Mouse (Mus musculus) Patski (cell line): ENCODE results near the gene Glyctk. TPM values are rescaled to one million over a fixed set of nuclear protein-coding genes. Genes with fewer than 3 reads are reported as not detected.

Source experiments
- ATAC-seq: fragments of 100-300 bp; one replicate; pipeline ENCODE4 v1.8.0; 2021
- CTCF ChIA-PET: fragments of 350-600 bp; sonication (Branson Sonifier 250); formaldehyde crosslinking; loops from one replicate; lab custom pipeline; 2022; ENCODE audit warnings: inconsistent platforms; lab: Charles Lee
- POLR2A ChIA-PET: fragments of 350-600 bp; sonication (Branson Sonifier 250); formaldehyde crosslinking; loops from one replicate; lab custom pipeline; 2022; ENCODE audit warnings: antibody characterized with exemption, inconsistent platforms; lab: Charles Lee
- DNase-seq: peaks from one replicate; pipeline ENCODE4 v3.0.0-alpha.2; 2011; ENCODE audit warnings: low read depth, low spot score
- H3K27me3 ChIP-seq: fragments of 371-371 bp; one replicate; pipeline ENCODE4 v1.5.1; 2021
- CTCF ChIP-seq: fragments of 100-300 bp; IDR thresholded peaks from one replicate; pipeline ENCODE4 v1.5.1; 2021
- in situ Hi-C: fragments of 300-500 bp; cut with MboI; formaldehyde crosslinking; loops from 3 replicates; pipeline ENCODE4 v1.11.1; 2018; ENCODE audit warnings: low pct_unique_long_range_greater_than_20kb, mixed read lengths
- polyA plus RNA-seq: library from polyadenylated mRNA; unstranded; gene quantifications from one replicate; pipeline ENCODE4 v1.2.3, GENCODE M21; 2021

Glyctk gene
- polyA plus RNA-seq, 1 experiment from 2014 or later: 1.2 TPM

DNA sequence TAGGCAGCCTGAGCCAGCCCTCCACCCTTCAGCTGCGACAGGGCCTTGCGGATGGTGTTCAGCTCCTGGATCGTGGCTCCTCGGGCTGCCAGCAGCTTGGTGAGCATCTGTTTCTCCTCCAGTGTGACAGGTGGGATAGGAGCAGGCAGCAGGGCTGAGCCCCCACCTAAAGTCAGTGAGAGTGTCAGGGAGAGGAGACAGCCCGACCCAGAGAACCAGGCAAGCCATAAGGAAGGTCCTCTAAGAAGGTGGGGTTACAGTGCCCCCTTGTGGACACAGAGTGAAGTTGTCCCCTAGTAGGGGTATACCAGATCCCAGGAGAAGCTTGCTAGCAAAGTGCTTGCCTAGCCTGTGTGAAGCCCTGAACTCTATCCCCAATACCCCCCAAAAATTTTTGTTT lies 1.5 kb downstream of the Glyctk start:
- CTCF ChIA-PET: interaction anchor here (1.1 to 2.5 kb wide), 4 partner anchors 13 to 43 kb away, joined by 3 to 8 read pairs (median 6); no protein-coding TSS in a partner anchor
- ATAC-seq: peak; percentile 53

DNA sequence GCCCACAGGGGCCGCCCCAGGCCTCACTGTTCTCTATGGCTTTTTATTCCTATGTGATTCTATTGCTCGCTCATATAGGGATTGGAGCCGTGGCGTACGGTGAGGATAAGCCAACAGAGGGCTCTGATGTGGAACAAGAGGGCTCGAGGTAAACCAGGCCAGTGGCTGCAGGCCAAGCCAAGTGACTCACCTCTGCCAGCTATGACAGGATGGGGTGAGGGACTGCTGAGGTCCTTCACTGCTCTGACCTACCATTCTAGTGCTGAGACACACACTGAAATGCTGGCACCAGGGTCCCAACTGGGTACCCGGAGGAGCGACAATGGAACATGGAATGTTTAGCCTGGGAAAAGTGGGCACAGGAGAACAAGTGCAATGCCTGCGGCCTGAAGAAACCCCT lies 3.8 kb downstream of the Glyctk start:
- ATAC-seq (peak; percentile 94), DNase-seq (peak; percentile 61)
- in situ Hi-C loops: no loop called here

More for the DNA sequence above, 1.5 kb downstream of the Glyctk start:
- no peaks in the 10 kb centered on the region for H3K27me3 ChIP-seq
- POLR2A ChIA-PET: no interaction called here
- TF ChIP-seq CTCF: no peak
- DNase-seq: no peak
- in situ Hi-C loops: no loop called here

DNA sequence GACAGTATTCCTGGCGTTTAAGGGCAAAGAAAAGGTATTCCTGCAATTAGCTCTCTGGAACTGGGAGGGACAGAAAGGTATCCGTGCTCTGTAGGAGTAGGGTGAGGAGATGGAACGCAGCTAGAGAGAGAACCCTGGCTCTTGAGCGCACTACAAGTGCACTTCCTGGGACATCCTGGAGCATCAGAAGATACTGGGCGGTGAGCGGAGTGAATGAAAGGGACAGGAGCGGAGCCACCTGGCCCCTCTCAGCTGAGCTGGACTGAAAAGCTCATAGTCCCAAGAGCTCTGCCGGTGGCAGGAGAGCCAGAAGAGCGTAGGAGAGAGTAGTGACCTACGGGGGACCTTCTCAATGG lies 8.6 kb downstream of the Glyctk start:
- TF ChIP-seq CTCF: no peak
- no peak for DNase-seq

More for the DNA sequence above, 3.8 kb downstream of the Glyctk start:
- ChIA-PET POLR2A (no interaction called here), CTCF (no interaction called here)
- no peak for TF ChIP-seq CTCF
- peaks cover 8% of the 10 kb centered on the region for H3K27me3 ChIP-seq

DNA sequence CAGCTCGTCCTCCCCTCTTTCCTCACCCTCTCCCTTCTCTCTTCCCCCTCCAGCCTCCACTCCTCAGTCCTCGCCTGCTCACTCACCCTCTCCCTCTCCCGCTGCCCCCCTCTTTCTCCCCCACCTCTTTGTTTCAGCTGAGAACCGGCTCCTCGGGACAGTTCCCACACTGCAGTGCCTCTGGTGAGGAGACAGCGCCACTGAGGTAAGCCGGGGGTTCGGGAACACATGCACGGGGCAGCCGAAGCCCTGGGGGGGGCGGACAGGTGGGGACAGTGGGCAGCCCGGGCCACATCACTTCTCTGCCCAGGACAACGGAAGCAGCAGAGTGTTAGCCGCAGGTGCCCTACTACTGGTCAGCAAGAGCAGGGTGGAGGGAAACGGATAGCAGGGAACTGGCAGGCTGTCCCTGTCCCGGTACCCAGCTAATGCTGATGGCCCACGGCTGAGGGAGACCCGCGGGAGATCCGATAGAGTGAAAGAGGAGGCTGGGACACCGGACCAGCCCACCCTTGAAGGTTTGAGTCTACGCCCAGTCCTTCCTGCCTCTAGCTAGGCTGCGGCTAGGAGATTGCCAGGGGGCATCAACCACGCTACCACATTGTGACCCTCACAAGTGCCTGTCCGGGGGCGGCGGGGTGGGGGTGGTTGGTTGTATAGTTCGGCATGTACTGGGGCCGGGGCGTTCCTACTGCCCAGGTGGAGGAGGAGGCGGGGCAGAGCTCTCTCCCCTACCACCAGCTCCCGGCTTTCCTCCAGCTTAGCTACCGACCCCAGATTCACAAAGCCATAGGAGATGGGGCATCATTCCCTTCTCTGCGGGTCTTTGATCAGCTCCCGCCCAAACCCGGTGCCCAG lies 9.2 kb downstream of the Glyctk start:
- peaks cover 27% of the 10 kb centered on the region for H3K27me3 ChIP-seq
- no peak for TF ChIP-seq CTCF
- POLR2A ChIA-PET: no interaction called here
- ATAC-seq: no peak
- in situ Hi-C loops: no loop called here
- no peak for DNase-seq
- CTCF ChIA-PET: interaction anchor here (2.8 kb wide), 1 partner anchor 36 kb away, joined by 8 read pairs; no protein-coding TSS in a partner anchor

More for the DNA sequence above, 8.6 kb downstream of the Glyctk start:
- POLR2A ChIA-PET: interaction anchor here (0.6 kb wide), 1 partner anchor 68 kb away, joined by 3 read pairs; no protein-coding TSS in a partner anchor
- in situ Hi-C loops: no loop called here
- CTCF ChIA-PET: interaction anchor here (2.8 kb wide), 1 partner anchor 36 kb away, joined by 8 read pairs; no protein-coding TSS in a partner anchor
- ATAC-seq: no peak
- peaks cover 27% of the 10 kb centered on the region for H3K27me3 ChIP-seq

DNA sequence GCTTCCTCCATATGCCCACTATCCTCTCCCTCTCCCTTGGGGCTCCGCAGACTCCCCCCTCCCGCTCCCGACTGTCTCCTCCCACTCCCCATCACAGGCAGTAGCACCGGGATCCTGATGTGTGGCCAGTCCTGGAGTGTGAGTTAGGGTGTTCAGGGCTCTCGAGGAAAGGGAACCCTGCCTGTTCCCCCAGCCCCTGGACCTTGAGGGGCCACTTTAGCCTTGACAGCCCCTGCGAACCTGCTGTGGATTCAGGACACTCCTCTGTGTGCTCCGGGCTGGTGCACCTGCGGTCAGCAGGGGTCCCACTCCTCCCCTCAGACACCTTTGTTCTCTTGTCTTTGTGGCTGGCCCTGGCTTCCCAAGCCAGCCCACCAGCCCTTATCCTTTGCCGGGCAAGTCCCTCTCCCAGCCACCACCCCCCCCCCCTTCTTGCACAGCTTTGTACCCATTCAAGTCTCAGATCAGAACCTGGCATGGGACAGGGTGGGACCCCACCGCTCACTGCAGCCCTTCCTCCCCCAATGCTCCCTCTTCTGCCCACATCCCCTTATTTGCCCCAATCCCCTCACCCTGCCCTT lies 10.0 kb downstream of the Glyctk start:
- in situ Hi-C loops: no loop called here

DNA sequence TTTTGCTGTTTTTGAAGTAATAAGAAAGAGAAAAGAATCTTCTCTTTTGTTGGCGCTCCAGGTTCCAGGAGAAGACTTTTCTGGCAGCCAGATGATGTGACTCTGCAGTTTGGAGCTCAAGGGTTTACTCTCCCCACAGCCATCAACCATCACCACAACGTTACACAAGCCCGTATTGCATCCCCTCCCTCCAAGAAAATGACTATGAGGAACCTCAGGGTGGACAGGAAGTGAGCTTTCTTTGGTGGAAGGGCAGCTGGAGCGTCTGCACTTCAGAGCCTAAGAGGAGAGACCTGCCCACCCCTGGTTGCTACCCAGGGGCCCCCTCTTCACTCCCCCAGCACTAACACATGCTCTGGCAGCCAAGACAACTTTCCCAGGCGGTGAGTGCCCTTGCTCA lies 10.7 kb downstream of the Glyctk start:
- DNase-seq (no peak), ATAC-seq (no peak)
- peaks cover 27% of the 10 kb centered on the region for H3K27me3 ChIP-seq
- in situ Hi-C loops: no loop called here
- TF ChIP-seq CTCF: no peak
- CTCF ChIA-PET: no interaction called here
- POLR2A ChIA-PET: no interaction called here

More for the DNA sequence above, 10.0 kb downstream of the Glyctk start:
- CTCF ChIA-PET: interaction anchor here (2.8 kb wide), 1 partner anchor 35 kb away, joined by 8 read pairs; no protein-coding TSS in a partner anchor
- peaks cover 27% of the 10 kb centered on the region for H3K27me3 ChIP-seq
- ATAC-seq (no peak), DNase-seq (no peak)
- POLR2A ChIA-PET: no interaction called here
- no peak for TF ChIP-seq CTCF

DNA sequence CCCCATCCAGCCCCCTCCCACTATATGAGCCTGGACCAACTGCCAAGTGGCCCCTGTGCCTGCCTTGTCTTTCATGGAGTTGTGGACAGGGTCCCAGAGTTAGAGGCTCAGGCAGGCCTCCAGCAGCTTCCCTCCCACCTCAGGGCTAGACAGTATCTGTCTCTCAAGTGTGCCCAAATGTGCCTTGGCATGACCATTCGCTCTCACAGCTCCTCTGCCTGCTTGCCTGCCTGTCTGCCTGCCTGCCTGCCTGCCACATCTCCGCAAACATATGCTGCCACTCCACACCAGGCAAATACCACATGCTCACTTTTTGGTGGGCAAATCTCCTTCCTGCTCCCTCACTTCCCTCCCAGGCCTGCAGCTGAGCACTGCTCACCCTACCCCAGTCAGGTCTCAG lies 12.4 kb downstream of the Glyctk start:
- peaks cover 27% of the 10 kb centered on the region for H3K27me3 ChIP-seq
- no peak for ATAC-seq
- ChIA-PET POLR2A (no interaction called here), CTCF (interaction anchor here (1.6 kb wide), 1 partner anchor 33 kb away, joined by 4 read pairs; no protein-coding TSS in a partner anchor)
- DNase-seq: no peak
- no peak for TF ChIP-seq CTCF
- in situ Hi-C loops: no loop called here

DNA sequence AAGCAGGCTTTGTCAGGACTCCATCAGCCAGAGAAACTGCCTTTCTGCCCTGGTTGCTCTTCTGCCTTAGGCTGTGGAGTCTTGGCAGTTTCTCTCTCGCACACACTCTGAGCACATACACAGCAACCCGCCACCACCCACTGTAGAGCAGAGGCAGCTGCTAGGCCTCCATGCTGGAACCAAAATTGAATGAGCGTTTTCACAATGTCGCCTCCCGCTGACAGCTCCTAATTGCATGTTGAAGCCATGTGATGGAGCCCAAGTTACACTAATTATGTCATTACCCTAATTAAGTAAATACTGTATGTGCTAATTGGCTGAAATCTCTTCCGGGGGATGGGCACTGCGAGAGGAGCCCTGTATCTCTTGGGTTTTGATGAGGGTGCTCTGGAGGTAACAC lies 13.8 kb downstream of the Glyctk start:
- H3K27me3 ChIP-seq: peaks cover 24% of the 10 kb centered on the region
- DNase-seq (no peak), ATAC-seq (no peak)
- CTCF ChIA-PET: no interaction called here
- no peak for TF ChIP-seq CTCF
- in situ Hi-C loops: no loop called here
- POLR2A ChIA-PET: no interaction called here

DNA sequence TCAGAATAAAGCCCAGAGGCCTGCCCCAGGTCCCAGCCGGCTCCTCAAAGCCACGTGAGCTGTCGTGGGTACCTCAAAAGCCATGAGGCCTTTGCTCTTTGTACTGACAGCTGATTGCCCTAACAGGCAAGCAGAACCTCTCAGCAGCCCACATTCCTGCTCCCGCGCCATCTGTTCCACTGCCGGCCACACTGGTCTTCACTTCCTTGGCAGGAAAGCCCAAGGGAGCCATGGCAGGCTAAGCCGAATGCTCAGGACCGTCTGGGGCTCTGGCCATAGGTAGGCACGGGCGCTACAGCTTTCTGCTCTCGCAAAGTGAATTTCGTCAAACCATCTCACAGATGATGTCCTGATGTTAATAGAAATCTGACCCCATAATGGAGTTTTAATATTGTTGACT lies 16.0 kb downstream of the Glyctk start:
- in situ Hi-C loops: no loop called here
- peaks cover 7% of the 10 kb centered on the region for H3K27me3 ChIP-seq
- ATAC-seq (no peak), DNase-seq (no peak)
- TF ChIP-seq CTCF: no peak
- ChIA-PET CTCF (no interaction called here), POLR2A (no interaction called here)

DNA sequence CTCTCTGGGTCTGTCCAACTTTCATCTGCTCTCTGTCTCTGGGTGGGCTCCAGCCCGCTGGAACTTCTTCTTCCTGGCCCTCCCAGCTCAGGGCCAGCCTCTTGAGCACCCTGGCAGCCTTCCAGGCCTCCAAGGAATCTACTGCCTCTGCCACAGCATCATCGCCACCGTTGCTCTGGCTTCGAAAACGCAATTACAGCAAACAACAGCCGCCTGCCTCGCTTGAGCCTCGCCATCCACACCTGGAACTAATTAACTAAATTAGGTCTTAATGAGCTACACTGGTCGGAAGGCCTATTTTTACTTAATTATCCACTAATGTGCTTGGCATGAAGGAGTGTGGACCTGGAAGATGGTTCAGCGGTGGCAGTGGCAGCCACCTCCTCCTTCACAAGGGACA lies 18.2 kb downstream of the Glyctk start:
- peaks cover 4% of the 10 kb centered on the region for H3K27me3 ChIP-seq
- in situ Hi-C loops: no loop called here
- CTCF ChIA-PET: no interaction called here
- POLR2A ChIA-PET: no interaction called here
- TF ChIP-seq CTCF: no peak
- no peak for DNase-seq
- no peak for ATAC-seq

DNA sequence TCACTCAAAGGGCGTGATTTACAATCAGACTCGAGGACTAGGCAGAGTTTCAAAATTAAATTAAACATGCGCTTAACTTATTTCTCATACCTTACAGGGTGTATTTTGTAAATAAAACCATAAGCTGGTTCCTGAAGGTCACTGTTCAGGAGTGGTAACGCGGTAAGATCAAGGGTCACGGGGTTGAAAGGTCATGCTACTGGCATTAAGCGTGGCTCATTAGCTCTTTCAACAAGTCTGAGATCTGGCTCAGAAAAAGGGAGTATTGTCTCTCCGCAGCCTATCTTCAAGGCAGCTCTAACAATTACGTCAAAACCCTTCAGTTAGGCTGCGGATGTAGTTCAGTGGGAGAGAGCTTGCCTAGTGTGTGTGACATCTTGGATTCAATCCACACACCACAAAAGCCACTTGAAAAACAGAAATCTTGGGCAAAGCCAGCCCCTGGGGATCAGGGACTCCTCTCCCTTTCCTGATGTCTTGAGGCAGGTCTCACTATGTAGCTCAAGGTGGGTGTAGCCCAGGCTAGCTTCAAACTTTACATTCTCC lies 20.2 kb downstream of the Glyctk start:
- peaks cover 4% of the 10 kb centered on the region for H3K27me3 ChIP-seq
- TF ChIP-seq CTCF: no peak
- POLR2A ChIA-PET: no interaction called here
- in situ Hi-C loops: no loop called here
- ATAC-seq (no peak), DNase-seq (no peak)
- CTCF ChIA-PET: interaction anchor here (1.2 to 1.9 kb wide), 3 partner anchors 9 to 25 kb away, joined by 3 to 7 read pairs (median 3); no protein-coding TSS in a partner anchor
